In genomic region chr16:57893111-57893510, GRCm38 (mm10) we compare ENCODE assay signal across 17 mouse cellular contexts.
DNase-seq lines count a peak whose midpoint lies in the region; ATAC-seq lines count a peak whose summit lies in the region.
"Had no signal": no experiment of that assay in that cellular context is flagged by ENCODE, and none has a peak within 500 bp of the region (broad histone marks: within the 10 kb centered on the region; RNA-seq: fewer than 3 reads in every experiment).

No protein-coding gene starts in this region.

- no peaks in the 10 kb centered on the region for H3K9me3 ChIP-seq in heart, embryonic 11.5 days (replicated peaks; ENCODE audit: control insufficient read depth, low read length)
- H3K9me3 ChIP-seq: embryonic facial prominence, embryonic 13.5 days; forebrain, embryonic 12.5 days; heart, embryonic 13.5 days; hindbrain, embryonic 10.5 days; intestine, embryonic 15.5 days had no signal

- H3K4me2 ChIP-seq in heart, embryonic 11.5 days = no peak overlapping the region
- H3K4me2 ChIP-seq: embryonic facial prominence, embryonic 13.5 days; forebrain, embryonic 12.5 days; heart, embryonic 13.5 days; hindbrain, embryonic 14.5 days; intestine, embryonic 15.5 days had no signal

- no peaks in the 10 kb centered on the region for H3K36me3 ChIP-seq in heart, embryonic 11.5 days (ENCODE audit: control insufficient read depth, insufficient read depth, low read length)
- H3K36me3 ChIP-seq: embryonic facial prominence, embryonic 13.5 days; forebrain, embryonic 12.5 days; heart, embryonic 13.5 days; hindbrain, embryonic 10.5 days; intestine, embryonic 15.5 days had no signal

- no peak for ATAC-seq in heart, embryonic 11.5 days (replicated peaks; ENCODE audit: insufficient number of reproducible peaks, low FRiP score, low TSS enrichment)
- ATAC-seq: activated CD4-positive, CD25-positive, alpha-beta regulatory T cell, adult 4 months; intestine, embryonic 15.5 days; Patski had no signal

- no peak overlapping the region for H3K9ac ChIP-seq in heart, embryonic 11.5 days (ENCODE audit: low read depth, low read length)
- H3K9ac ChIP-seq: embryonic facial prominence, embryonic 13.5 days; forebrain, embryonic 12.5 days; heart, embryonic 13.5 days; hindbrain, embryonic 14.5 days; intestine, embryonic 15.5 days had no signal

- no peak overlapping the region for H3K27ac ChIP-seq in heart, embryonic 11.5 days (ENCODE audit: low read depth, low read length)
- H3K27ac ChIP-seq: embryonic facial prominence, embryonic 13.5 days; forebrain, embryonic 12.5 days; heart, embryonic 13.5 days; hindbrain, embryonic 10.5 days; hindbrain, embryonic 14.5 days; intestine, embryonic 15.5 days had no signal

- H3K4me1 ChIP-seq in heart, embryonic 11.5 days (ENCODE audit: control insufficient read depth, insufficient read depth, low read length) = no peaks in the 10 kb centered on the region
- H3K4me1 ChIP-seq: forebrain, embryonic 12.5 days; heart, embryonic 13.5 days; intestine, embryonic 15.5 days had no signal

- intact Hi-C loops in heart, postnatal 10 days (cut with DNase I) = no loop called here
- intact Hi-C loops in heart, postnatal 36 days (cut with DNase I) = no loop called here

- DNase-seq in heart, adult 11 months = peak; percentile 96
- no peak for DNase-seq in heart, postnatal 10 days
- peak; percentile 17 to 34 for DNase-seq in heart, postnatal 36 days
- peak; percentile 11 for DNase-seq in lung, postnatal 10 days
- no peak for DNase-seq in lung, postnatal 14 days
- peak; percentile 32 for DNase-seq in skeletal muscle tissue, adult 2 months (ENCODE audit: low read depth, low spot score)
- DNase-seq: adrenal gland, postnatal 14 days; gastrocnemius, postnatal 36 days had no signal

- no peak overlapping the region for H3K4me3 ChIP-seq in heart, embryonic 11.5 days (ENCODE audit: low read depth, low read length)
- H3K4me3 ChIP-seq: embryonic facial prominence, embryonic 13.5 days; forebrain, embryonic 12.5 days; heart, embryonic 13.5 days; hindbrain, embryonic 10.5 days; intestine, embryonic 15.5 days had no signal

- no peaks in the 10 kb centered on the region for H3K27me3 ChIP-seq in heart, embryonic 11.5 days (ENCODE audit: control insufficient read depth, insufficient read depth, low read length)
- H3K27me3 ChIP-seq: embryonic facial prominence, embryonic 13.5 days; forebrain, embryonic 12.5 days; heart, embryonic 13.5 days; intestine, embryonic 15.5 days; Patski had no signal

- WGBS in heart, embryonic 11.5 days (ENCODE audit: insufficient replicate concordance) = 80% methylated on average over 2 of the region's 2 CpGs

Comparison
In these comparisons a context has a peak if more than half of its experiments do, and no peak if none do; other contexts are left out.
1. DNase-seq: peak in heart, adult 11 months (single experiment), heart, postnatal 36 days (2 of 2), lung, postnatal 10 days (single experiment) and skeletal muscle tissue, adult 2 months (single experiment); none in heart, postnatal 10 days (0 of 2) and lung, postnatal 14 days (single experiment).